In the genomic region with DNA sequence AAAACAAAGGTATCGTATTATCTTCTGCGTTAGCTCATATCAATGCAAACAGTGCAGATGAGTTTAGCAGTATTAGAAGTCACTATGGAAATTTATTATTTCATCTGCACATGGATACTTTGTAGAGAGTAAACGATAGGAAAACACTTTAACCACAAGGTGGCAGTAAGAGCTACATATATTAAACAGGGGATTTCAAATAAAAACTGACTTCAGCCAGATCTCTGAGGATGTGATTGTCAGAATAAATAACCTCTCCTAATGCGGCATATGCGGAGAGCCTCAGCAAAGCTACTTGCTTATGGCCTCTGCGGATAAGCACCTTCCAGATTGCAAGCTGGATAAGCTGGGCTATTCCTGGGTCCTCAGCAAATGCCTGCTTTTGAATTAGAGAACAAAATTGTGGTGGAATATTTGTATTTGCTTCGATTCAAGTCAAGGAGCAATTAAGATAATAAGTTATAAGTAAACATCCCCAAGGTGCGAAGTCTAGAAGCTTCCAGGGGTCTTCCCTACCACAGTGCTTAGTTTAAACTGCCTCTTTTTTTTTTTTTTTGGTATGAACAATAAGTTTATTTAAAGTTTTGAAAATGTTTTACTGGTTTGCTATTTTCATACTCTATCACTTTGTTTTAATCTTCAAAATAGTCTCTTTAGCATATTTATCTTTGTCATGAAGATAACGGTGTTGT, we compare ENCODE assay signal across 7 mouse cellular contexts.
A peak's percentile ranks its signal among the peaks of the same experiment; 100 is the strongest.
DNase-seq lines count a peak whose midpoint lies in the region; ATAC-seq lines count a peak whose summit lies in the region.

No protein-coding gene starts in this region.

- no peaks in the 10 kb centered on the region for H3K27me3 ChIP-seq in midbrain, embryonic 14.5 days (ENCODE audit: control insufficient read depth, insufficient read depth, low read length)

- intact Hi-C loops in heart, postnatal 25 days (cut with DNase I): no loop called here

- no peak overlapping the region for H3K4me3 ChIP-seq in midbrain, embryonic 14.5 days (replicated peaks; ENCODE audit: low read depth, low read length)

- ATAC-seq in midbrain, embryonic 14.5 days (ENCODE audit: low FRiP score, low TSS enrichment): peak; percentile 72; the same call in 1 of the 2 replicates

- H3K27ac ChIP-seq in midbrain, embryonic 14.5 days (replicated peaks; ENCODE audit: low read depth, low read length): no peak overlapping the region

- no peak overlapping the region for H3K4me2 ChIP-seq in midbrain, embryonic 14.5 days (ENCODE audit: low read length)

- DNase-seq in layer of hippocampus, adult 11-12 months (ENCODE audit: low spot score): peak; percentile 26
- DNase-seq in layer of hippocampus, postnatal 36 days: no peak
- DNase-seq in MN1 (ENCODE audit: low spot score): peak; percentile 43
- DNase-seq in embryo, embryonic 11.5 days (ENCODE audit: low read depth, low spot score): peak; percentile 19
- peak; percentile 92 for DNase-seq in midbrain, embryonic 14.5 days
- no peak for DNase-seq in natural killer cell, adult 2 months (ENCODE audit: low spot score in 2 of 2)
- no peak for DNase-seq in heart, postnatal 25 days (ENCODE audit: low spot score)

- no peaks in the 10 kb centered on the region for H3K9me3 ChIP-seq in midbrain, embryonic 14.5 days (ENCODE audit: control insufficient read depth, low read length)

- 47% methylated on average over 9 of the region's 9 CpGs for WGBS in midbrain, embryonic 14.5 days

- H3K9ac ChIP-seq in midbrain, embryonic 14.5 days (replicated peaks; ENCODE audit: low read length): no peak overlapping the region

- H3K36me3 ChIP-seq in midbrain, embryonic 14.5 days (ENCODE audit: control insufficient read depth, insufficient read depth, low read length): no peaks in the 10 kb centered on the region

- H3K4me1 ChIP-seq in midbrain, embryonic 14.5 days (ENCODE audit: control insufficient read depth, insufficient read depth, low read length): no peaks in the 10 kb centered on the region

Comparison
In these comparisons a context has a peak if more than half of its experiments do, and no peak if none do; other contexts are left out.
1. DNase-seq: peak in layer of hippocampus, adult 11-12 months (single experiment), MN1 (single experiment), embryo, embryonic 11.5 days (single experiment) and midbrain, embryonic 14.5 days (single experiment); none in layer of hippocampus, postnatal 36 days (0 of 2), natural killer cell, adult 2 months (0 of 2) and heart, postnatal 25 days (single experiment).